Mouse (Mus musculus) midbrain, embryonic 12.5 days (tissue): Measurements from ENCODE around the gene Nutf2-ps1. TPM values are rescaled to one million over a fixed set of nuclear protein-coding genes. Genes with fewer than 3 reads are reported as not detected.

ENCODE experiments used
- ATAC-seq: fragments of 200-750 bp; cut with Nextera tagmentation; 2 replicates; pipeline ENCODE4 v1.8.0; 2017; ENCODE audit warnings: low read depth, moderate TSS enrichment, moderate library complexity; ENCODE audit not compliant: low FRiP score
- H3K27ac ChIP-seq: fragments of 300-500 bp; sonication (generic); replicated peaks from 2 replicates; pipeline ENCODE4 v1.5.1; 2016; ENCODE audit warnings: mild to moderate bottlenecking
- H3K27me3 ChIP-seq: fragments of 300-500 bp; sonication (generic); 2 replicates; pipeline ENCODE4 v1.6.1; 2016; ENCODE audit warnings: mild to moderate bottlenecking
- H3K36me3 ChIP-seq: fragments of 300-500 bp; sonication (generic); 2 replicates; pipeline ENCODE4 v1.6.1; 2016
- H3K4me1 ChIP-seq: fragments of 300-500 bp; sonication (generic); 2 replicates; pipeline ENCODE4 v1.6.1; 2016
- H3K4me2 ChIP-seq: fragments of 300-500 bp; sonication (generic); replicated peaks from 2 replicates; pipeline ENCODE4 v1.6.1; 2016; ENCODE audit warnings: mild to moderate bottlenecking, moderate library complexity
- H3K4me3 ChIP-seq: fragments of 300-500 bp; sonication (generic); 2 replicates; pipeline ENCODE4 v1.5.1; 2016; ENCODE audit warnings: mild to moderate bottlenecking
- H3K9ac ChIP-seq: fragments of 300-500 bp; sonication (generic); replicated peaks from 2 replicates; pipeline ENCODE4 v1.6.1; 2016; ENCODE audit warnings: mild to moderate bottlenecking, moderate library complexity
- H3K9me3 ChIP-seq: fragments of 300-500 bp; sonication (generic); 2 replicates; pipeline ENCODE4 v1.6.1; 2016; ENCODE audit warnings: mild to moderate bottlenecking
- WGBS: fragments of 180-500 bp; shearing (Covaris S2); methylation state at CpG from one replicate; pipeline ENCODE4 v1.1.7; 2016; 5-methylcytosine and 5-hydroxymethylcytosine counted together
- polyA plus RNA-seq: library from polyadenylated mRNA; unstranded; fragments of >200 nt; fragmentation: Nextera tagmentation; extraction: Ambion mirVana; gene quantifications from 2 replicates; pipeline ENCODE4 v1.2.1, GENCODE M21; 2016

The Nutf2-ps1 gene
- polyA plus RNA-seq, 1 experiment from 2014 or later: 407 TPM

DNA sequence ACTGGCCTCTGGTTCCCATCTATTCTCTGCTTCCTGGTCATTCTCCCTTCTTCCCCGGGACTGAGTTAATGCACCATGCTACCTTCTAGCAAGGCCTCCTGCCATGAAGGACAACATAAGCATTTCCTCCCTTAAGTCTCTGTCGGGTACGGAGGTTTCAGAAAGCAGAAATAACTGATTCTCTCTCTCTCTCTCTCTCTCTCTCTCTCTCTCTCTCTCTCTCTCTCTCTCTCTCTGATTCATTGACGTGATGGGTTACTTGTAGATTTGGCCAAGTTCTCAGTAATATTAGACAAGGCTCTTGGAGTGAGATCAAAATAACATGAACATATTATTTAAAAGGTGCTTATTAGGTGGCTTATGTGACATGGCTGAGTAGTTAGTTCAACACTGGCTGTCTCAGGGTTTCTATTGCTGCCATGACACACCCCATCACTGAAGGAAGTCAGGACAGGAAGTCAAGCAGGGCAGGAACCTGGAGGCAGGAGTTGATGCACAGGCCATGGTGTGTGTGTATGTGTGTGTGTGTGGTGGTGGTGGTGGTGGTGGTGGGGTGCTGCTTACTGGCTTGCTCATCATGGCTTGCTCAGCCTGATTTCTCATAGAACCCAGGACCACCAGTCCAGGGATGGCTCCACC is 43.8 kb downstream of the Nutf2-ps1 start:
- H3K4me2 ChIP-seq: no peak overlapping the region
- ATAC-seq: no peak
- no peak overlapping the region for H3K9ac ChIP-seq
- WGBS: 69% methylated on average over 4 of the region's 4 CpGs
- no peaks in the 10 kb centered on the region for H3K27me3 ChIP-seq
- H3K4me1 ChIP-seq: peaks cover 8% of the 10 kb centered on the region
- no peaks in the 10 kb centered on the region for H3K36me3 ChIP-seq
- H3K27ac ChIP-seq: no peak overlapping the region
- no peak overlapping the region for H3K4me3 ChIP-seq
- no peaks in the 10 kb centered on the region for H3K9me3 ChIP-seq

GRCm38 (mm10) chr19:53543602-53544001 is 45.3 kb downstream of the Nutf2-ps1 start:
- no peak overlapping the region for H3K4me2 ChIP-seq
- H3K9me3 ChIP-seq: no peaks in the 10 kb centered on the region
- H3K27me3 ChIP-seq: no peaks in the 10 kb centered on the region
- H3K27ac ChIP-seq: no peak overlapping the region
- no peaks in the 10 kb centered on the region for H3K36me3 ChIP-seq
- H3K4me3 ChIP-seq: no peak overlapping the region
- 55% methylated on average over 5 of the region's 5 CpGs for WGBS
- peaks cover 8% of the 10 kb centered on the region for H3K4me1 ChIP-seq
- ATAC-seq: no peak
- no peak overlapping the region for H3K9ac ChIP-seq

DNA sequence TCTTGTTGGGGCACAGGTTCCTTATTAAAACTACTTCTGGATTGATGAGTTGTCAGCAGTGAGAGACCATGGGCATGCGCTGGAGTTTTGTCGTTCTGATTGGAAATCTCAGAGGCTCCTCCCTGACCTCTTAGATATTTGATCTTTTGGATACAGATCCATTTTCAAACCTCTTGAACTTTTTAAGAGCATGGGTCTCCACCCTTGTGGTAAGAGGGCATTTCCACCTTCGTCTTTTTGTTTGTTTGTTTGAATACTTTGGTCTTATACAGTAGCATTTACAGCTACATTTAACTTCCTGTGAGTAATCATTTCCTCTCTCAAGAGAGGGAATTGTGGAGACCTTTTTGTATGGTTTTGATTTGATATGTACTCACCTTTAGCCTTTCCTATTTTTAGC is 49.6 kb downstream of the Nutf2-ps1 start:
- Histone ChIP-seq H3K27me3 (no peaks in the 10 kb centered on the region), H3K4me1 (no peaks in the 10 kb centered on the region), H3K9ac (no peak overlapping the region), H3K9me3 (no peaks in the 10 kb centered on the region), H3K27ac (no peak overlapping the region), H3K4me2 (no peak overlapping the region), H3K4me3 (no peak overlapping the region), H3K36me3 (no peaks in the 10 kb centered on the region)
- ATAC-seq: no peak
- WGBS: 84% methylated on average over 3 of the region's 3 CpGs

- Histone ChIP-seq H3K27ac (no peak overlapping the region), H3K36me3 (no peaks in the 10 kb centered on the region), H3K4me2 (no peak overlapping the region), H3K9me3 (no peaks in the 10 kb centered on the region), H3K9ac (no peak overlapping the region), H3K4me3 (no peak overlapping the region), H3K27me3 (no peaks in the 10 kb centered on the region; the same call in 1 of the 2 replicates), H3K4me1 (no peaks in the 10 kb centered on the region)
- no peak for ATAC-seq
- WGBS: 78% methylated on average over 5 of the region's 5 CpGs
These were observed 50.1 kb downstream of the Nutf2-ps1 start for GRCm38 (mm10) chr19:53538796-53539195.

Other genes with a start within 250 kb of the Nutf2-ps1 start
- gene Gm10197, start 217.3 kb downstream of the Nutf2-ps1 start, polyA plus RNA-seq: not detected in 2 replicates
- gene Smndc1, start 198.5 kb downstream of the Nutf2-ps1 start, polyA plus RNA-seq: 44.5 and 45.7 TPM in 2 replicates
- gene Dusp5, start 60.0 kb downstream of the Nutf2-ps1 start, polyA plus RNA-seq: 1.7 and 2.7 TPM in 2 replicates
- 80.7 and 85.6 TPM in 2 replicates for gene Smc3, start 11.3 kb upstream of the Nutf2-ps1 start, polyA plus RNA-seq
- 1.3 and 1.9 TPM in 2 replicates for gene Rbm20, start 88.2 kb upstream of the Nutf2-ps1 start, polyA plus RNA-seq